Mouse (Mus musculus): Measurements from ENCODE around the gene Inca1. TPM values are rescaled to one million over a fixed set of nuclear protein-coding genes. Genes with fewer than 3 reads are reported as not detected.

Gene Inca1
- polyA plus RNA-seq, 1 experiment = 0.42 TPM

DNA sequence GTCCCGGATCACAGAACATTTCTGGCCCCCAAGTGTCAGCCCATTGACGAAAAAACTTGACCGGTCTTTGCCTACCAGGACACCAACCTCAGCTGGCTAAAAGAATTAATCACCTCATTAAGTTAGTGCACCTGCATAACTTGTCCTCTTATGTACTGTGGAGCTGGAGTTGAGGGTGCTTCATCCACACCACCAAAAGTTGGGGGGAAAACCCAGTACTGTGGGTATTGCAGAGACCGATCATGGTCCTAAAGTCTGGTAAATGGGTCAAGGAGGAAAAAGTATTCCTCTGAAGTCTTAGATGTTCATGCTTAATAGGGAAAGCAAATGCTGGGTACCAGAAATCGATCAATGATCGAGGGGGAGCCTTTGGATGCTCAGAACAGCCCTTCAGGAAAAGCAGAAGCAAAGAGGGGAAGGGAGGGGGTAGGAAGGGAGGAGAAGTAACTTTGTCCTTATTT lies 47.0 kb downstream of the Inca1 start:
- H3ac ChIP-seq (ENCODE audit: control insufficient read depth, insufficient read length, low read depth) = peak overlapping the region; percentile 43
- peaks cover 58% of the 10 kb centered on the region for H3K36me3 ChIP-seq (ENCODE audit: control insufficient read depth, insufficient read depth)
- peaks cover 94% of the 10 kb centered on the region for H3K79me2 ChIP-seq (ENCODE audit: control insufficient read depth, insufficient read depth)
- TF ChIP-seq MYOG (IDR thresholded peaks at IDR 0.05; ENCODE audit: control insufficient read depth, extremely low read depth, insufficient read length) = no peak
- TF ChIP-seq MYOD1 (IDR thresholded peaks at IDR 0.05; ENCODE audit: control insufficient read depth, insufficient read length, low read depth) = no peak
- TF ChIP-seq FOSL1 (IDR thresholded peaks at IDR 0.05; ENCODE audit: insufficient read depth, low read length, poor library complexity, severe bottlenecking) = no peak
- TF ChIP-seq USF1 (IDR thresholded peaks at IDR 0.05; ENCODE audit: low read depth) = no peak
- no peak for TF ChIP-seq CEBPB (IDR thresholded peaks at IDR 0.05; ENCODE audit: low read depth)
- TF ChIP-seq MAX (IDR thresholded peaks at IDR 0.05) = no peak
- peak overlapping the region; percentile 99 for H3K4me3 ChIP-seq (ENCODE audit: insufficient read depth, poor library complexity, severe bottlenecking)
- no peaks in the 10 kb centered on the region for H3K27me3 ChIP-seq (ENCODE audit: control insufficient read depth, insufficient read depth, insufficient read length)
- H3K79me3 ChIP-seq (ENCODE audit: low read depth) = peaks cover 60% of the 10 kb centered on the region

DNA sequence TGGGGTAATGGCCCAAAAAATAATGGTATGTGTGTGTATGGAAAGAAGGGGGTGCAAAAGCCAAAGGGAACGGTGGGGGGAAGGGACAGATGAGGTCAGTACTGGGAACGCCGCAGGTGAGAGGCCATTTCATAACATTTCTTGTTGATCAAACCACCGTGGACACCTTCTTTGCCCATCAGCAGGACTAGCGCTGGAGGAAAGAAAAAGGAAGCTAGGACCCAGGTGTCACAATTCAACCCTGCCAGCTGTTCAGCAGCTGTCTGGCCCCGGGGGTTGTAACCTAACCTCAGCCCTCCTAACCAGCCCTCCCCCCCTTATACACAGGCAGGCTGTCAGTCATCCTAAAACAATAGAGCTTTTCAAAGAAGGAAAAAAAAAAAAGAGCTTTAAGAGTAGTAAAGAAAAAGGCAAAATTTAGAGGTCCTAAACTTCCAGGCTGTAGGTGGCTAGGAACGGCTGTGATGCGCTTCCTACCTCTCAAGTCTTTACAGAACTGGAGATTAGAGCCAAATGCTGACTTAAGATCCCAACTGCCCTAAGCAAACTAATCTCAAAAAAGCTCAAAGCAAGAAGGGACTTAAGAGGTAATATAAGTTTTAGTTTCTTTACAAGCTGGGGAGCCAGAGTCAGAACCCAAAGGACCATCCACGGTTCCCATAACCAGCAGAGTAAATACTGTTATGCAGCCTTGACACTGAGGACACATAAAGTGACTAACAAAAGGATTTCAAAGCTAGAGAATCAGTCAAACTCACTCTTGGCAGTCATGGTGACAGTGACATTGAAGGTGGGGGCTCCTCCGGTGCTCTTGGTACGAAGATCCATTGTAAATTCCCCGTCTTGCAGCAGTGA lies 47.7 kb downstream of the Inca1 start:
- peaks cover 93% of the 10 kb centered on the region for H3K79me2 ChIP-seq (ENCODE audit: control insufficient read depth, insufficient read depth)
- peak overlapping the region; percentile 45 for H3ac ChIP-seq (ENCODE audit: control insufficient read depth, insufficient read length, low read depth)
- TF ChIP-seq CEBPB (IDR thresholded peaks at IDR 0.05; ENCODE audit: low read depth) (no peak), MAX (IDR thresholded peaks at IDR 0.05) (no peak), MYOD1 (IDR thresholded peaks at IDR 0.05; ENCODE audit: control insufficient read depth, insufficient read length, low read depth) (peak; percentile 88)
- no peaks in the 10 kb centered on the region for H3K27me3 ChIP-seq (ENCODE audit: control insufficient read depth, insufficient read depth, insufficient read length)
- peaks cover 59% of the 10 kb centered on the region for H3K36me3 ChIP-seq (ENCODE audit: control insufficient read depth, insufficient read depth)
- H3K79me3 ChIP-seq (ENCODE audit: low read depth) = peaks cover 53% of the 10 kb centered on the region
- H3K4me3 ChIP-seq (ENCODE audit: insufficient read depth, poor library complexity, severe bottlenecking) = peak overlapping the region; percentile 99

DNA sequence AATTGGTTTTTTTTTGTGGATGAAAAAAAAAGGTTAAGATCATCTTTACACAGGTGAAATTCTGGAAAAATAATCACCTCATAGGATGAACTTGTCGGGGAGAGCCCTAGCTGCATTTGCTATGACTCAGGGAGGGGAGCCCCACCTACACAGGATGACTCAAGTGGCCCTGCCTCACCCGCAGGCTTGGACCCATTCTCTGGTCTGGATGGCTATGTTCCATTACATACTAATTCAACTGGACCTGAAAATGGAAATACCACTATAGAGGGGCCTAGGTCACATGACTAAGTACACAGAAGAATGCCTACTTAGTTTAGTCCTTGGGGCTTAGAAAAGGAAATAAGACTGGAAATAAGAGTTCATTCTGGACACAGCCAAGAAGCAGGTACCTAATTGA lies 48.6 kb downstream of the Inca1 start:
- Histone ChIP-seq H3ac (ENCODE audit: control insufficient read depth, insufficient read length, low read depth) (no peak overlapping the region), H3K4me3 (ENCODE audit: insufficient read depth, poor library complexity, severe bottlenecking) (peak overlapping the region; percentile 99), H3K36me3 (ENCODE audit: control insufficient read depth, insufficient read depth) (peaks cover 59% of the 10 kb centered on the region), H3K79me3 (ENCODE audit: low read depth) (peaks cover 48% of the 10 kb centered on the region), H3K79me2 (ENCODE audit: control insufficient read depth, insufficient read depth) (peaks cover 87% of the 10 kb centered on the region), H3K27me3 (ENCODE audit: control insufficient read depth, insufficient read depth, insufficient read length) (no peaks in the 10 kb centered on the region)
- TF ChIP-seq CEBPB (IDR thresholded peaks at IDR 0.05; ENCODE audit: low read depth) (no peak), MYOD1 (IDR thresholded peaks at IDR 0.05; ENCODE audit: control insufficient read depth, insufficient read length, low read depth) (no peak), CTCF (IDR thresholded peaks at IDR 0.05; ENCODE audit: control insufficient read depth, insufficient read depth, insufficient read length) (no peak), USF1 (IDR thresholded peaks at IDR 0.05; ENCODE audit: low read depth) (peak; percentile 88), MYOG (IDR thresholded peaks at IDR 0.05; ENCODE audit: control insufficient read depth, extremely low read depth, insufficient read length) (no peak), MAX (IDR thresholded peaks at IDR 0.05) (no peak), FOSL1 (IDR thresholded peaks at IDR 0.05; ENCODE audit: insufficient read depth, low read length, poor library complexity, severe bottlenecking) (peak; percentile 57)

- peaks cover 59% of the 10 kb centered on the region for H3K36me3 ChIP-seq (ENCODE audit: control insufficient read depth, insufficient read depth)
- TF ChIP-seq FOSL1 (IDR thresholded peaks at IDR 0.05; ENCODE audit: insufficient read depth, low read length, poor library complexity, severe bottlenecking) (no peak), CTCF (IDR thresholded peaks at IDR 0.05; ENCODE audit: control insufficient read depth, insufficient read depth, insufficient read length) (no peak), MYOG (IDR thresholded peaks at IDR 0.05; ENCODE audit: control insufficient read depth, extremely low read depth, insufficient read length) (no peak), USF1 (IDR thresholded peaks at IDR 0.05; ENCODE audit: low read depth) (no peak), CEBPB (IDR thresholded peaks at IDR 0.05; ENCODE audit: low read depth) (no peak), MAX (IDR thresholded peaks at IDR 0.05) (no peak), MYOD1 (IDR thresholded peaks at IDR 0.05; ENCODE audit: control insufficient read depth, insufficient read length, low read depth) (no peak)
- H3ac ChIP-seq (ENCODE audit: control insufficient read depth, insufficient read length, low read depth) = peak overlapping the region; percentile 49
- H3K79me2 ChIP-seq (ENCODE audit: control insufficient read depth, insufficient read depth) = peaks cover 90% of the 10 kb centered on the region
- no peak overlapping the region for H3K4me3 ChIP-seq (ENCODE audit: insufficient read depth, poor library complexity, severe bottlenecking)
- peaks cover 56% of the 10 kb centered on the region for H3K79me3 ChIP-seq (ENCODE audit: low read depth)
- H3K27me3 ChIP-seq (ENCODE audit: control insufficient read depth, insufficient read depth, insufficient read length) = no peaks in the 10 kb centered on the region
Measured at GRCm38 (mm10) chr11:70650322-70651175, 49.4 kb downstream of the Inca1 start.

DNA sequence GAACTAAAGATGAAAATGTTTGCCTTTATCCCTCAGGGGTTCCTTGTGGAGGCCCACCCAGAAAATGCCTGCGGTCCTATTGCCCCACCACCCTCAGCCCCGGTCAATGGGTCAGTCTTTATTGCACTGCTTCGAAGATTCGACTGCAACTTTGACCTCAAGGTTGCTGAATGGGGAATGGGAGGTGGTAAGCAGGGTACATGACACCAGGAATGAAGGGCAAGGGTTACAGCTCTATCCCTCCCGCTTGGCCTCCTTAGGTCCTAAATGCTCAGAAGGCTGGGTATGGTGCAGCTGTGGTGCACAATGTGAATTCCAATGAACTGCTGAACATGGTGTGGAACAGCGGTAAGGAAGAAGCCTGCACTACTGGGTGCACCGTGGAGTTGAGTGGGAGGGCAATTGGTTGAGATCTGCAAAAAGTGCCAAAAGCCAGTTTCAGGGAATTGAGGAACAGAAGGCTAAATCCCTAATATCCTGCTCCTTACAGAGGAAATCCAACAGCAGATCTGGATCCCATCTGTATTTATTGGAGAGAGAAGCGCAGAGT lies 50.7 kb downstream of the Inca1 start:
- H3ac ChIP-seq (ENCODE audit: control insufficient read depth, insufficient read length, low read depth) = peak overlapping the region; percentile 21
- peaks cover 71% of the 10 kb centered on the region for H3K36me3 ChIP-seq (ENCODE audit: control insufficient read depth, insufficient read depth)
- H3K79me2 ChIP-seq (ENCODE audit: control insufficient read depth, insufficient read depth) = peaks cover 92% of the 10 kb centered on the region
- no peaks in the 10 kb centered on the region for H3K27me3 ChIP-seq (ENCODE audit: control insufficient read depth, insufficient read depth, insufficient read length)
- no peak overlapping the region for H3K4me3 ChIP-seq (ENCODE audit: insufficient read depth, poor library complexity, severe bottlenecking)
- H3K79me3 ChIP-seq (ENCODE audit: low read depth) = peaks cover 58% of the 10 kb centered on the region
- no peak for TF ChIP-seq MYOG (IDR thresholded peaks at IDR 0.05; ENCODE audit: control insufficient read depth, extremely low read depth, insufficient read length)
- no peak for TF ChIP-seq MYOD1 (IDR thresholded peaks at IDR 0.05; ENCODE audit: control insufficient read depth, insufficient read length, low read depth)
- TF ChIP-seq CEBPB (IDR thresholded peaks at IDR 0.05; ENCODE audit: low read depth) = no peak
- no peak for TF ChIP-seq MAX (IDR thresholded peaks at IDR 0.05)
- no peak for TF ChIP-seq CTCF (IDR thresholded peaks at IDR 0.05; ENCODE audit: control insufficient read depth, insufficient read depth, insufficient read length)
- no peak for TF ChIP-seq FOSL1 (IDR thresholded peaks at IDR 0.05; ENCODE audit: insufficient read depth, low read length, poor library complexity, severe bottlenecking)
- no peak for TF ChIP-seq USF1 (IDR thresholded peaks at IDR 0.05; ENCODE audit: low read depth)

Data from C2C12 (cell line).